Mouse (Mus musculus) G1E-ER4 (cell line): ENCODE results near the gene Higd1b. TPM values are rescaled to one million over a fixed set of nuclear protein-coding genes. Genes with fewer than 3 reads are reported as not detected.

Source experiments
- GATA1 ChIP-seq: IDR thresholded peaks from one replicate; pipeline ENCODE4 v1.8.0; 2012; ENCODE audit warnings: low read length, inconsistent platforms
- polyA plus RNA-seq: library from polyadenylated mRNA; stranded (reverse); fragments of >175 nt; gene quantifications from 2 replicates; pipeline ENCODE4 v1.2.3, GENCODE M21; 2012

The Higd1b gene
- polyA plus RNA-seq, 1 experiment, result not detected

- TF ChIP-seq GATA1, result no peak
Measured at GRCm38 (mm10) chr11:102827097-102827496, 8.6 kb upstream of the Higd1b start.

DNA sequence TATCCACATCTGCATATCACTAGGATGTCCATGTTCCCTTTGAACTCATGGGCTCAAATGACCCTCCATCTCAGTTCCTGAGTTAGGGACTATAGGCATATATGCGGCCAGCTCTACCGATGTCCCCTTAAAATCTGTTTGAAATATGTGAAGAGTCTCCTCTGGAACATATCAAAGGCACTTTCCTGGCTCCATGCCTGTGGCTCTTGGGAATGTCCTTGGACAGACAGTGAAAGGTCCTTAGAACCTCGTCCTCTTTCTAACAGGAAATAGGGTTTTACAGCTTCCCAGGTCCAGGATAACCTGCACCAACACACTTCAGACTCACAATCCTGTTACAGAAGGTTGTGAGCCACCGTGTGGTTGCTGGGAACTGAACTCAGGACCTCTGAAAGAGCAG is 5.4 kb upstream of the Higd1b start:
- TF ChIP-seq GATA1, result no peak

DNA sequence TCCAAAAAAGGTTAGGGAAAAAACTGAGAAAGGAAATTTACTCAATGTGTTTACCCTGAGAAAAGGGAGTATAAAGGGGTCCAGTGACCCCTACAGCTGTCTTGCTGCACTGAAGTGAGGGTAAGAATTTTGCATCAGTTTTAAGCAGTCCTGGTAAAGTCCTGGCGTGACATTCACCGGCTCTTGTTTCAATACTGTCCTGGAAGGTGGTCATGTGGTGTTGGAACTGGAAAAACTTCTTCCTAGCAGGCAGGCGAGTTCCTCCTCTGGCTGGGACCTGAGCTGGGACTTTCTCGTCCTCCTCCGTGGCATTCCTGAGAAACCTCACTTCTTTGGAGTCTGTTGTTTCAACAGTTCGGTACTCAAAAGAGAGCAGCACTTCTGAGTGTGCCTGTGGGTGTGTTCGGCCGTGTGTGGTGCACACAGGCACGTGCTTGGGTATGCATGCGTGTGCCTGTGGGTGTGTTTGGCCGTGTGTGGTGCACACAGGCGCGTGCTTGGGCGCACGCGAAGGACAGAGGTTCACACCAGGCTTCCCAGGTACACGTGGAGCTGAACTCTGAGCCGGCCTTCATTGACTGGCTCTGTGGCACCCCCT is 2.9 kb upstream of the Higd1b start:
- TF ChIP-seq GATA1, result no peak

GRCm38 (mm10) chr11:102834219-102834618 is 1.4 kb upstream of the Higd1b start:
- no peak for TF ChIP-seq GATA1

DNA sequence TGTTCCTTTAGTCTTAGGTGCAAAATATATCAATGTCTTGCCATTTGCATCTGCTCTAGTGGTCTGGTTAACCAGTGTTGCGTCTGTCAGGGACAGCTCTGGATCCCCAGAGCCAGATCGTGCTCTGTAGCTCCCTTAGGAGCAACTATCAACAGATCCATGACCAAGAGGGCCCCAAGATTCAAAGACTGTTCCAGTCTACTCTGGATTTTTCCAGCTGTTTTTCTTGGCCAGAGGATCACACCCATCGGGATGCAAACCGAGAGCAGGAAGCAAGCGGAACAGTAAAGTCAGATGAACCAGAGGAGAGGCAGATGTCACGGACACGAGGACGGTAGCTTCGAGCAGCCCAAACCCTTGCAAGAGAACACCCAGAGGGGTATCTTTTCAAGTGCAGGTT is 497 bp downstream of the Higd1b start:
- no peak for TF ChIP-seq GATA1

- no peak for TF ChIP-seq GATA1
Measured at GRCm38 (mm10) chr11:102837385-102837784, 1.7 kb downstream of the Higd1b start.

DNA sequence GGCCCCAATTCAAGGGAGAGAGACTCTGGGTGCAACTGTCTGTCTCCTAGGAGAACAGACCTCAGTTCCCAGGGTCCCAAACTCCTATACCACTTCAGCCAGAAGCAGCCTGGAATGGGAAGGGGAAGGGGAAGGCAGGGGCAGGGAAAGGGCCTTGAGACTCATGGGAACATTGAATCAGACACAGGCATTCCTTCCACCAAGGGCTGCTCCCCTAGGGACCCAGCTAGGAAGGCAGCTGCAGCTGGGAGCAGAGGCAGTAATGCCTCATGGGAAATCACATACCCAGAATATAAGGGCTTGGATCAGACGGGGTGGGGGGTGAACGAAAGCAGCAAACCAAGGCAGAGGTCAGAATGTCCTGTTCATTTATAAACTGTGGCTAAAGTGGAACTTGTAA is 2.5 kb downstream of the Higd1b start:
- TF ChIP-seq GATA1, result no peak

DNA sequence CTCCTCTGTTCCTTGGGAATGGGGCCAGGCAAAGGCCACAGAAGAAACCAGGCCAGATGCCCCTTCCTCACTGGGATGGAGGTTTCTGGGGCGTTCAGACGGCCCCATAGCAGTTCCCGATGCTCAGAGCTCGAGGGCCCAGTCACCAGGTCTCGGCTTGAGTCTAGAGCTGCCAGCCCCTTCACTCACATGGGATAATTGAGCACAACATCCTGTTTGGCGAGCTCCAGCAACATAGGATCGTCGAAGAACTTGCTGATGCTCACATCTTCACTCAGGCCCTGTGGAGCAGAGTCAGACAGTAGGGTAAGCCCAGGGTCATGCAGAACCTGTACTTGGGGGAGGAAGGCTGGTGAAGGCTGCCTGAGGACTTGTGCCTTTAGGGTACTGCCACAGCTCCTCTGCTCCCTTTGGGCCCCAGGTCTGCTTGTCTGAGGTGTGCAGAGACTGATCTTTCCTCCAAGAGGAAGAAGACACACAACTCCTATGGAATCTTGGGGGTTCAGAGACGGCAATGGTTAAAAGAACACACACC is 3.0 kb downstream of the Higd1b start:
- no peak for TF ChIP-seq GATA1

- no peak for TF ChIP-seq GATA1
Measured at GRCm38 (mm10) chr11:102845926-102846325, 10.3 kb downstream of the Higd1b start.

DNA sequence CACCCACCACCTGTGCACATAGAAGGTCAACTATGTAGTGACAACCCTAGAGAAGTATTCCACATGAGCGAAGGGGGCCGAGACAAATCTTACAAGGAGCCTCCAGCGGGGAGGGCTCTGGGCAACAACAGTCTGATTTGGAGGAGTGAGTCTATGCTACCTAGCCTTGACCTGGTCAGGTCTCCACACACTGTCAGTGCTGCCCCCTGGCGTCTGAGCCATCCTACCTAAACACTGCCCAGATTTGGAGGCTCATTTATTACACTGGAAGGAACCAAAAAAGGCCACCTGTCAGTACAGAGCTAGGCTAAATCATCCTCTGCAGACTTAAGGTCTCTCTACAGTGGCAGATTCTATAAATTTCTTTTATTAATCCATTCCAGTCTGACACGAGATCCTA is 16.2 kb downstream of the Higd1b start:
- TF ChIP-seq GATA1, result no peak

DNA sequence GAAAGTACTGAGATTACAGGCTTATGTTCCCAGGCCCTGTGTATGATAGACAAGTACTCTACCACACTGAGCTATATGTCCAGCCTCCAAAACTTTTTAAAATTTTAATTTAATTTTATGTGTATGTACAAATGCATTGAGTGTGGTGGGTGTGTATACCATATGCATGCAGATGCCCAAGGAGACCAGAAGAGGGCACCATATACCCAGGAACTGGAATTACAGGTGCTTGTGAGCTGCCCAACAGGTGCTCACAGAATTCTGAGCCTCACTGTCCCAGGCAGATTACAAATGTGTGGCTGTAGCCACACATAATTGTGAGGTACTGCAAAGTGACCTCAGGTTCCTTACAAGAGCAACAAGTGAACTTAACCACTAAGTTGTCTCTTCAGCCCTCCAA is 18.1 kb downstream of the Higd1b start:
- no peak for TF ChIP-seq GATA1

GRCm38 (mm10) chr11:102855941-102856340 is 20.3 kb downstream of the Higd1b start:
- TF ChIP-seq GATA1, result no peak

DNA sequence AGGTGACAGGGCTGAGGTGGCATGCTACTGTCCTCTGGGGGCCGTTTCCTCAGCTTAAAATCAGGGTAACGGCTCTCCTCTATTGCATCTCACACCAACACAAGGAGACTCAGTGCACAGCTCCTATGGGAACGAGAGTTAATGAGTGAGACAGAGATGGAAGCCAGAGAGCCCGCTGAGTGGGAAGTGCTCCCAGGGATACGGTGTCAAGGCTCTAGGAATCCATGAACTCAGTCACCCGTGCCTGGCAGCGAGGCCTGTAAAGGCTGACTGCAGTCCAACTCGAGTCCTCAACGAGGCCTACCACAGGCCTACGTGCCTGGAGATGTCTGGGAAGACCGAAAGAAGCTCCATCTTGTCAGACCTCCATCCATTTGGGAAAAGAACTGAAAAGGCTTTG is 23.3 kb downstream of the Higd1b start:
- no peak for TF ChIP-seq GATA1

- no peak for TF ChIP-seq GATA1
Measured at GRCm38 (mm10) chr11:102859933-102860332, 24.3 kb downstream of the Higd1b start.

DNA sequence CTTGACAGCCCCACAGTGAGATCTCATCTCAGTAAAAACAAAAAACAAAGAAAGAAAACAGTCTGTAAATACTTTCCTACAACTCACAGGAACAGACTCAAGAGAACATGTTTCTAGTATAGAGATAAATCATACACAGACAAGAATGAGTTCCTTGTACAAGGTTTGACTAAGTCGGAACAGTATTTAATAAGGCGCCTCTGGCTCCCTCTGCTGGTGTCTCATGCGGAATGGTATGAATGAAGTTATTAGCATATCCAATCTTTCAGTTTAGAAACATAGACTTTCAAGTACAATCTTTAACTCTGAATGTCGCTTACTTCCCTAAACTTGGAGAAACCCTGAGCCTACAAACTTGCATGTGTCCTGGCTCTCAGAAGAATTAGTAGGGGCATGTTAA is 28.6 kb downstream of the Higd1b start:
- no peak for TF ChIP-seq GATA1

DNA sequence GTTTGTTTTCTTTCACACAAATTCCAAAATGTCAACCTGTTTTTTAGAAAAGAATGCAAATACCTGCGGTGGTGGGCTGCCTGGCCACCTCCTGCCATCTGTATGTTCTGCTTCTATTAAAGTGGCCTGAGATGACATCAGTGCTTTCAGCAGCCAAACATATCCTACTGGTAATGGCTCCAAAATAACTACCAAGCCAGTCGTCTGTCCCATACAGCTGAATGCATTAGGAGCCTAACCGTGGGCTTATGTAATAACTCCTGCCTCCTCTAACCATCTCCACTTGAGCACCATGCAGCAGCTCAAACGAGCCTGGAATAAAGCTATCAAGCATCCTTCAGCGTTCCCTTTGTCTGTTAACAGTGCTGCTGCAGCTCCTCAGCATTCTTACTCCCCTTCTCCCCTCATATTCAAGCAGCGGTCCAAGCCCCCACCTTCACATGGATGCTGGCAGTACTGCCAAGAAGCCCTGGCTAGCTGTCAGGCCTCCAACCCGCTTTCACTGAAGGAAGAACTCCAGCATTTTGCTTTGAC is 39.2 kb downstream of the Higd1b start:
- TF ChIP-seq GATA1, result no peak

- no peak for TF ChIP-seq GATA1
Measured at GRCm38 (mm10) chr11:102879558-102879957, 43.9 kb downstream of the Higd1b start.
